Mouse (Mus musculus) lung, adult 2 months (tissue): ENCODE measurements at regions not wholly inside any gene's neighbourhood (a gene's known extent, or its start where the extent isn't known, plus 50 kb on each side); places are given as distances from the start of the nearest gene placed in this dataset.

ENCODE experiments used
- CTCF ChIP-seq: fragments of 200-500 bp; IDR thresholded peaks from 2 replicates; pipeline ENCODE4 v1.5.1; 2011; ENCODE audit warnings: mild to moderate bottlenecking, low read length, control low read depth; ENCODE audit not compliant: insufficient read depth
- POLR2A ChIP-seq: fragments of 200-500 bp; IDR thresholded peaks from 2 replicates; pipeline ENCODE4 v1.6.1; 2011; ENCODE audit warnings: low read depth, mild to moderate bottlenecking, control low read depth, low read length, borderline replicate concordance; ENCODE audit errors: extremely low read depth

DNA sequence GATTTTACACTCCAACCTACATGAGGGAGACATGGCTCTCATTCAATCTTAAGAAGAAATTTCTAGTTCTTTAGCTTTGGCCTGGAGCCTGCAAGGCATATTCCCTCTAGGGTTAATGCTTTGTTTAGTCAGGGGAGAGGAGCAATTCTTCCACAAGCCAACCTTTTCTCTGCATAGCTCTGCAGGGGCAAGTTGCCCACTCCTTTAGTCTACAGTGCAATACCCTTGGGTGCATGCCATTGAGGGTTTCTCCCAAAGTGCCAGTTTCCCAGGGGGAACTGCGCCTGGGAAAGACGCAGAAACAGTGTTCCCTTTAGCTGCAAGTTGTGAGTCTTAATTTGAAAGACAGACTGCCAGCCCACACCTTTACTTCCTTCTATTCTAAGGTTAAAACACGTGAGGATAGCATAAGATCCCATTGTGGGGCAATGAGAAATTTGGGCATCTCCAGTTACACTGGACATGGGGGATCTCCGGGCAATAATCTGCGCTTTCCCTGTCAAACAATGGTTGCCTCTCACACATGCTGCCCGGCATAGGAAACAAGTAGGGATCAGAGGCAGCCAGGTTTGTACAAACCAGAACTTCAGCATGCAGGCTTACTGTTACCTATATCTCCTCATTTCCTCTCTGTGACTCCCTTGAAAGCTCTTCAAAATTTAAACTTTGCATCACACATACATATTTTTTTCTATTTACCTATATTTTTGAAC is 620.1 kb upstream of the Alcam start:
- TF ChIP-seq POLR2A: no peak
- TF ChIP-seq CTCF: no peak
